Mouse (Mus musculus) heart, postnatal 0 days (tissue): ENCODE measurements around the gene Mrln. TPM values are rescaled to one million over a fixed set of nuclear protein-coding genes. Genes with fewer than 3 reads are reported as not detected.

Experiments
- ATAC-seq: fragments of 200-750 bp; cut with Nextera tagmentation; 2 replicates; pipeline ENCODE4 v1.8.0; 2017; ENCODE audit warnings: low read depth, moderate number of reproducible peaks, moderate library complexity; ENCODE audit not compliant: insufficient read depth
- DNase-seq: peaks from one replicate; pipeline ENCODE4 v3.0.0-alpha.2; 2016; ENCODE audit warnings: low spot score
- H3K27ac ChIP-seq: fragments of 300-500 bp; sonication (generic); 2 replicates; pipeline ENCODE4 v1.5.1; 2014; ENCODE audit warnings: low read depth, mild to moderate bottlenecking
- H3K27me3 ChIP-seq: fragments of 300-500 bp; sonication (generic); 2 replicates; pipeline ENCODE4 v1.6.1; 2014; ENCODE audit warnings: low read length, mixed read lengths; ENCODE audit not compliant: control insufficient read depth, insufficient read depth
- H3K36me3 ChIP-seq: fragments of 300-500 bp; sonication (generic); replicated peaks from 2 replicates; pipeline ENCODE4 v1.6.1; 2014; ENCODE audit warnings: low read length, mixed read lengths; ENCODE audit not compliant: control insufficient read depth, insufficient read depth
- H3K4me1 ChIP-seq: fragments of 300-500 bp; sonication (generic); 2 replicates; pipeline ENCODE4 v1.6.1; 2014; ENCODE audit warnings: antibody characterized with exemption; ENCODE audit not compliant: control insufficient read depth, insufficient read depth
- H3K4me2 ChIP-seq: fragments of 300-500 bp; sonication (generic); 2 replicates; pipeline ENCODE4 v1.6.1; 2014; ENCODE audit warnings: low read depth, mild to moderate bottlenecking, low read length, moderate library complexity
- H3K4me3 ChIP-seq: fragments of 300-500 bp; sonication (generic); 2 replicates; pipeline ENCODE4 v1.5.1; 2014; ENCODE audit warnings: low read depth, low read length
- H3K9ac ChIP-seq: fragments of 300-500 bp; sonication (generic); replicated peaks from 2 replicates; pipeline ENCODE4 v1.6.1; 2014; ENCODE audit warnings: low read depth, low read length, mixed read lengths
- H3K9me3 ChIP-seq: fragments of 300-500 bp; sonication (generic); replicated peaks from 2 replicates; pipeline ENCODE4 v1.6.1; 2016; ENCODE audit warnings: low read length; ENCODE audit not compliant: control insufficient read depth
- CTCF ChIP-seq: IDR thresholded peaks from 2 replicates; pipeline ENCODE4 v1.5.1; 2016; ENCODE audit warnings: antibody characterized with exemption, control low read depth, low read depth
- EP300 ChIP-seq: IDR thresholded peaks from 2 replicates; pipeline ENCODE4 v1.6.1; 2016; ENCODE audit warnings: antibody characterized with exemption, low read depth
- WGBS: fragments of 180-500 bp; shearing (Covaris S2); extraction: QIAGEN DNeasy Blood & Tissue Kit; methylation state at CpG from one replicate; pipeline ENCODE4 v1.1.7; 2014; 5-methylcytosine and 5-hydroxymethylcytosine counted together
- polyA plus RNA-seq: library from polyadenylated mRNA; unstranded; fragments of >200 nt; fragmentation: Nextera tagmentation; extraction: Ambion mirVana; gene quantifications from 2 replicates; pipeline ENCODE4 v1.2.1, GENCODE M21; 2015
- total RNA-seq: library from RNA; depleted of rRNA; stranded (reverse); fragments of >200 nt; gene quantifications from 2 replicates; pipeline ENCODE4 v1.2.3, GENCODE M21; 2014; ENCODE audit warnings: low replicate concordance

The Mrln gene
- total and polyA plus RNA-seq, 2 experiments from 2014 or later = not detected

DNA sequence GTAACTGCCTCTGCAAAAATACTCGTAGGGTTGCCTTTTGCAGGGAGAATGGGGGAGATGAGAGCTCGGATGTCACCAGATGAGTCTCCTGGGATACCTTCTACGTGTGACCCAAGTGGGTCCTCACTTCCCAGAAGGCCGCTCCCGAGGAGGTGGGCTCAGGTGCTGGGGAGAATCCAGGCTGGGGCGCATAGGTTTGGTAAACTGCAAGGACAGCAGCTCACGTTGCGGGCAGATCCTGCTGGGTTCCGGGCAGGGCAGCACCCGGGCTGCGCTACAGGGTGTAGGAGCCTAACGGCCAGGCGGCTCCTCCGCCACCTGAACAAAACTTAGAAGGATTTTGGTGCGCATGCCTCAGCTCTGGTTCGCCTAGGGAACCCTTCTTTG lies 41.1 kb downstream of the Mrln start:
- DNase-seq = no peak
- ATAC-seq = no peak
- no peak overlapping the region for H3K27ac ChIP-seq

DNA sequence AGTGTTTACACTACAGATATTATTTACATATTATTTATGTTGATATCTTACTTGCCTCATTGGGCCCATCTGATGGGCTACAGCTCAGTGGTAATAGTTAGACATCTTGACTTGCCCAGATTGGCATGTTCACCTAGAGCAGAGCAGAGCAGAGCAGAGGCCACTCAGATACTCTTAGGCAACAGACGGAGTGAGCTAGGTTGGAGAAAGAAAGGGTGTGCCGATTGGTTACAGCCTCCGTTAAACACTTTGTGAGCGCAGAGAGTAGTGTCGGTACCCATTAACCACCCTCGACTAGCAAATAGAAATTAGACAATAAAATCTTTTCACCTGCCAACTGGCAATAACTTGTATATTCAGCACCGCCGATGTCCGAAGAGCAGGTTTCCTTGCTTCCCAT lies 41.6 kb downstream of the Mrln start:
- no peak for TF ChIP-seq EP300
- no peak for TF ChIP-seq CTCF
- ATAC-seq (no peak), DNase-seq (no peak)
- Histone ChIP-seq H3K4me3 (peak overlapping the region; percentile 65; the same call in 1 of the 2 replicates), H3K27me3 (peaks cover 16% of the 10 kb centered on the region), H3K27ac (no peak overlapping the region), H3K4me1 (no peaks in the 10 kb centered on the region), H3K9me3 (no peaks in the 10 kb centered on the region), H3K36me3 (no peaks in the 10 kb centered on the region), H3K4me2 (peak overlapping the region; percentile 96), H3K9ac (no peak overlapping the region)
- WGBS = 46% methylated on average over 9 of the region's 9 CpGs

More for the DNA sequence above, 41.1 kb downstream of the Mrln start:
- Histone ChIP-seq H3K4me3 (peak overlapping the region; percentile 65), H3K4me1 (no peaks in the 10 kb centered on the region), H3K36me3 (no peaks in the 10 kb centered on the region), H3K27me3 (peaks cover 16% of the 10 kb centered on the region), H3K9ac (peak overlapping the region; percentile 62), H3K4me2 (peak overlapping the region; percentile 96), H3K9me3 (no peaks in the 10 kb centered on the region)
- TF ChIP-seq EP300 (no peak), CTCF (no peak)
- 1% methylated on average over 16 of the region's 16 CpGs for WGBS

DNA sequence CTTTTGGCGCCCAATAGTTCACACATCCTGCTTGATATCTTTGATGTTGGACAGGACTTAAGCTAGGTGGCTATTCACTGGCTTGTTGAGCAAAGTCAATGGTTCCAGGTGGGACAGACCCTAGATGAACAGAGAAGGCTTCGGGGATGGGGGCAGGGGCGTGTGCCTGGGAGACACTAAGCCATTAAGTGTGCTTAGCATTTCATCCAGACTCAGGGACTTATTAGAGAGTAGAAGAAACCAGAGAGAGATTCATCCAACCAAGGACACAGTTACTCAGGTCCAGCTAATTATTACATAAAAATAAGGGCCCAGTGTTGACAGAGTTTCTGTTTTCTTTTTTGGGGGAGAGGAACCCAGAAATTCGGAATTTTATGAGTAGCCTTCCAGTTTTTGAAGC lies 45.9 kb downstream of the Mrln start:
- no peak for ATAC-seq
- H3K4me2 ChIP-seq = no peak overlapping the region
- H3K36me3 ChIP-seq = no peaks in the 10 kb centered on the region
- no peak overlapping the region for H3K4me3 ChIP-seq
- peaks cover 12% of the 10 kb centered on the region for H3K27me3 ChIP-seq
- TF ChIP-seq EP300 (no peak), CTCF (no peak)
- DNase-seq = no peak
- H3K9ac ChIP-seq = no peak overlapping the region
- no peaks in the 10 kb centered on the region for H3K4me1 ChIP-seq
- WGBS = 76% methylated on average over 4 of the region's 4 CpGs
- no peak overlapping the region for H3K27ac ChIP-seq
- H3K9me3 ChIP-seq = no peaks in the 10 kb centered on the region

DNA sequence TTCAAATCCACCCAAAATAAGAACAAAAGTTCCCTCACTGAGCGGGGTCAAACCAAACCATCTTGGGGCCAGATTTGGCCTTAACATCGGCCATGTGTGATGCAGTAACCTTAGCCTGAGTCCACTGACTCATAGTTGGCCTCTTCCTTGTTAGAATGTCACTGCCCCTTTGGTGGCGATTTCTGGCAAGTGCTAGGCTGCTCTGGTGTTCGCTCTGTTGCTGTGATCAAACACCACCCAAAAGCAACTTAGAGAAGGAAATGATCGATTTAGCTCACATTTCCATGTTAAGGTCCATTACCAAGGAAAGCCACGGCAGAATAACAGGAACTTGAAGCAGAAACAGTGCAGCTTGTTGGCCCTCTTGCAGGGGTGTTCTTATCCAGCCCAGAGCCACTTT lies 46.3 kb downstream of the Mrln start:
- Histone ChIP-seq H3K4me3 (no peak overlapping the region), H3K27me3 (peaks cover 12% of the 10 kb centered on the region), H3K36me3 (no peaks in the 10 kb centered on the region), H3K4me2 (no peak overlapping the region), H3K9me3 (no peaks in the 10 kb centered on the region), H3K4me1 (no peaks in the 10 kb centered on the region), H3K9ac (no peak overlapping the region), H3K27ac (no peak overlapping the region)
- 71% methylated on average over 6 of the region's 6 CpGs for WGBS
- DNase-seq (no peak), ATAC-seq (no peak)
- TF ChIP-seq EP300 (no peak), CTCF (no peak)

DNA sequence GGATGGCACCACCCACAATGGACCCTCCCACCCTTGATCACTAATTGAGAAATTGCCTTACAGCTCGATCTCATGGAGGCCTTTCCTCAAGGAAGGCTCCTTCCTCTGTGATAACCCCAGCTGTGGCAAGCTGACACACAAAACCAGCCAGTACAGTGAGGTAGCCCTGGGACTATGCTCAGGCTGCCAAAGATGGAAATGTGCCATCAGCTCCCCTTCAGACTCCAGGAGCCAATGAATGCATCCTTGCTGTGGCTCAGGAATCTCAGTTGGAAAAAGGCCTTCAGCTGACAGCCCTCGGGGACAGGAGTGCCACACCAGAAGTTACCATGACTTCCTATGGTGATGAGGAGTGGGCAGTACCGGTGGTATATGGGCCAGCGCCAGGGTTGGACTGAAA lies 50.2 kb downstream of the Mrln start:
- ATAC-seq = no peak
- Histone ChIP-seq H3K4me3 (no peak overlapping the region), H3K36me3 (no peaks in the 10 kb centered on the region)

DNA sequence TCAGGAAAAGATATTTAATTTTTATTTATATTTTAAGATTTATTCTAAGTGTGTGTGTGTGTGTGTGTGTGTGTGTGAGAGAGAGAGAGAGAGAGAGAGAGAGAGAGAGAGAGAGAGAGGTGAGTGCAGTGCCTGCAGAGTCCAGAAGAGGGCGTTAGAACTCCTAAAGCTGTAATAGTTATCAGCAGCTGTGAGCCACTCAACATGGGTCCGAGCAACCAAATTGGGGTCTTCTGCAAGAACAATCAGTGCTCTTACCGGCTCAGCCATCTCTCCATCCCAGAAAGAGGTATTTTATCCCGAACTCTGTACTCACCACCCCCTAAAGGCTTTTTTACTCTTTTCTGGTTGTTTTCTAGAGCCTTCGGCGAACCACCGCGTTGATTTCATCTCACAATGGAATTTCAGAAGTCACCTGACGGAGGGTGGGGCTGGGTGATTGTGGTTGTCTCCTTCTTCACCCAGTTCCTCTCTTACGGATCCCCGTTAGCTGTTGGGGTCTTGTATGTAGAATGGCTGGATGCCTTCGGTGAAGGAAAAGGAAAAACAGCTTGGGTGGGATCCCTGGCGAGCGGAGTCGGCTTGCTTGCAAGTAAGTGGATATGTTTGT lies 51.2 kb downstream of the Mrln start:
- no peak overlapping the region for H3K27ac ChIP-seq
- no peaks in the 10 kb centered on the region for H3K27me3 ChIP-seq
- H3K4me3 ChIP-seq = no peak overlapping the region
- WGBS = 84% methylated on average over 15 of the region's 15 CpGs
- H3K9ac ChIP-seq = no peak overlapping the region
- ATAC-seq = no peak
- no peak overlapping the region for H3K4me2 ChIP-seq
- no peak for DNase-seq
- H3K36me3 ChIP-seq = no peaks in the 10 kb centered on the region
- H3K9me3 ChIP-seq = no peaks in the 10 kb centered on the region
- no peaks in the 10 kb centered on the region for H3K4me1 ChIP-seq
- TF ChIP-seq CTCF = no peak
- no peak for TF ChIP-seq EP300

More for the DNA sequence above, 50.2 kb downstream of the Mrln start:
- H3K4me1 ChIP-seq = no peaks in the 10 kb centered on the region
- no peak for TF ChIP-seq CTCF
- no peak for TF ChIP-seq EP300
- no peak for DNase-seq
- H3K27ac ChIP-seq = no peak overlapping the region
- 66% methylated on average over 4 of the region's 4 CpGs for WGBS
- no peaks in the 10 kb centered on the region for H3K9me3 ChIP-seq
- H3K4me2 ChIP-seq = no peak overlapping the region
- H3K9ac ChIP-seq = no peak overlapping the region
- H3K27me3 ChIP-seq = no peaks in the 10 kb centered on the region
